Mouse (Mus musculus): ENCODE results near the gene Gm21818.
"Not testable (repeated sequence)": the region's sequence is repeated elsewhere in the genome, so short reads cannot be mapped to it uniquely, and the experiment has no call there.

DNA sequence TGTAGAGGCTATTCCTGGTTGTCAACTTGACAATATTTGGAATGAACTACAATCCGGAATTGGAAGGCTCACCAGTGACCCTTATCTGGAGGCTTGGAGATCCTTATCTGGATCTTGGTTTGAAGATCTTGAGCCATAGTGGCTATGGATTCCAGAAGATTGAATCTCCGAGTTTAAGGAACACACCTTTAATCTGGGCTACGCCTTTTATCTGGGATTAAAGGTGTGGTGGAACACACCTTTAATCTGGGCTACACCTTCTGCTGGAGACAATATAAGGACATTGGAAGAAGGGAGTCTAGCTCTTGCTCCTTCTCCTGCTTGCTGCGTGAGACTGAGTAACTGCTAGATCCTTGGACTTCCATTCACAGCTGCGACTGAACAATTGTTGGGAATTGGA lies 32.3 kb upstream of the Gm21818 start, which contains the start of gene Gm20767:
- TF ChIP-seq CTCF (IDR thresholded peaks at IDR 0.05; ENCODE audit: control insufficient read depth, insufficient read depth, low read length); POLR2A (IDR thresholded peaks at IDR 0.05; ENCODE audit: borderline replicate concordance, control insufficient read depth, low read depth, low read length): not testable (repeated sequence)
